Mouse (Mus musculus) layer of hippocampus, adult 9-11 months (tissue): ENCODE data around the gene Mcoln1.

Experiments used
- DNase-seq: peaks from one replicate; pipeline ENCODE4 v3.0.0; 2022

The Mcoln1 gene

DNA sequence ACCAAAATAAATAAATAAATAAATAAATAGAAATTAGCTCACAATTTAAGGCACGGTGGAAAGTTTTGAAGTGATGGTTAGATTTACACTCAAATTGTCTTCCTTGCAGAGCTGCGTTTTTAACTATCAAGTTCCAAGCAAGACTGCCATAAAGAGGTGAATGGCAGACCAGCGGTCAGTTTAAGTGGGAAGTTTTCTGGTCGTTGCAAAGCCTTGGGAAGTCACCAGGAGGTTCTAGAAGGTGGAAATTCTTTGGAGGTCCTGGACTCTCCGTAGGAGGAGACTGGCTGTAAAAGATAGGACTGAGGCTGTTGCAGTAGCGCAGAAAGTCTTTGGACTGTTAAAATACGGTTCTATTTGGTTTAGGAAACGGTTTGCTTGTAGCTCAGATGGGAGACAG is 506 bp upstream of the Mcoln1 start:
- DNase-seq, result no peak

DNA sequence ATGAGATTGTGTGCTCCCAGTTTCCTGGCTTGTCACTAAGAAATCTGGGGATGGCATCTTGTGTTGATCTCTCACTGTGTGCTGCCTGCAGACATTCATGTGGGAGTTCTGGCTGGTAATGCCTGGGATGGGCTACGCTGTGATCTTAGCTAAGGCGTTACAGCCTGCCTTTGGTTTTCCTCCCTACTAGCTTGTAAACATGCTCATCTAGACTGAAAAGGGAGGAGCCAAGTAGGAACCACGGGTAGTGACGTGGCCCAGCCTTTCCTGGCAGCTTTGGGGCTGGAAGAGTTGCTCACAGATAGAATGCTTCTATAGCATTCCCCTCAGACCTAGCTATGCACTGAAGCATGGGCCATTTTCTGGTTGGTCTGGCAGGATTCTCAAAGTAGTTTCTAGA is 2.0 kb downstream of the Mcoln1 start:
- DNase-seq, result peak; percentile 67

DNA sequence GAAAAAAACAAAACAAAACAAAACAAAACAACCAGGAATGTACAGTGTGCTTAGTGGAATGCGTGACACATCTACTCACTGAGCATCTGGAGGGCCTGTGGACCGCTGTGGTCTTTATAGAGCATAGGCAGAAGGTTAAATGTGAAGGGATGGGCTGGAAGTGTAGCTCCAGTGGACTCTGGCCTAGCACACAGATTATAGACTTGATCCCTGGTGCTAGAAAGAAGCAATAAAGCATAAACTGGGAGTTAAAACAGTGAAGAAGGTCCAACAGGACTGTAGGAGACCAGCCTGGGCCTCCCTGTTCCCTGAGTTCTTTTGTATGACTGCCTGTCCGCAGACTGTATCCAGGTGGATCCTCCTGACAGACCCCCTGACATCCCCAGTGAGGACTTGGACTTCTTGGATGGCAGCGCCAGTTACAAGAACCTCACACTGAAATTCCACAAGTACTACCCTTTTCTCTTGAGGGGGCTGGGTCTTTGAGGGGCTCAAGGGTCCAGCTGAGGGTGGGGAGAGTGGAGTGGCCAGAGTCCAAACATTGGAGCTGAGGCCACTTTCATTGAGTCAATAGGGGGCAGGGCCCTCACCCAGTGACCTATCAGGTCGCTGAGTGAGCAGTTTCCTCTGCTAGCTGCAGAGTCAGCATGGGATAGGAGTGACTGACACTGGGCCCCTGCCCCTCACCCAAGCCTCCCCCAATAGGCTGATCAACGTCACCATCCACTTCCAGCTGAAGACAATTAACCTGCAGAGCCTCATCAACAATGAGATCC is 7.9 kb downstream of the Mcoln1 start:
- no peak for DNase-seq

DNA sequence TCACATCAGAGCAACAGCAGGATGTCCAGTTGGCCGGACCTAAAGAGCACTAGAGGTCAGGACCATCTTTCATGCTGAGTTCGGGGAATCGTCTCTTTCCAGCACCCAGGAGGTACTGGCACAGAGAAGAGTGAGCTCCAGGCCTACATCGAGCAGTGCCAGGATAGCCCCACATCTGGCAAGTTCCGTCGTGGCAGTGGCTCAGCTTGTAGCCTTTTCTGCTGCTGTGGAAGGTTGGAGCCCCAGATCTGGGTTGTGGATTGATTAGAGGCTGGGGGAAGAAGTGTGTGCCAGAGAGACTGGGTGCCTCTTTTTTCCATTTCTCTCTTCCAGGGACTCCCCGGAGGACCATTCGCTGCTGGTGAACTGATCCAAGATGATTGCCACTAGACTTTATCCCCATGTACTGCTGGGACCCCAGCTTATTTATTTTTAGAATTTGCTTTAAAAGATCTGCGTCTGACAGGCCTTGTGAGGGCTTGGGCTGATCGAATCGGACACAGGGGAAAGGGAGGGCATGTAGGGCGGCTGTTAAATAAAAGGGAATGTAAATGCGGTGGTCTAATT is 14.5 kb downstream of the Mcoln1 start:
- no peak for DNase-seq

DNA sequence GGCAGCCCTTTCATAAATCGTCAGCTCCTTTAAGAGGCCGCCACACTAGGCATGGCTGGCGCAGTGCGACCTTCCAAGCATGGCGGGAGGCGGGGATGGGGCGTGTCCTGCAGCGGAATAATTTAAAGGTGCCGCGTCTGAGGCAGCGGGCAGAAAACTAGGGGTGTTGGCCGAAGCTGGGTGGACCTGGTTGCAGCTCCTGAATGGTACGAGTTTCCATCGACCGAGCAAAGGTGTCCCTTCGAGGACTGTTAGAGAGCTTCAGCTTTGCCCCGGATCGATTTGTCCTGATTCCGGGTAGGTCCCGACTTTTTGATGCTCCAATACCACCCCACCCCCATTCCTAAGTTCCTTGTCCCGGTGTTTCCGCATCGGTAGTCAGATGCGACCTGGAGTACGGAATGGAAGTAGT is 15.0 kb downstream of the Mcoln1 start, which contains the start of gene Pnpla6:
Pnpla6 (plus strand) TSS at position 125 of the 412 bp plus-strand sequence.
- peak; percentile 87 for DNase-seq

DNA sequence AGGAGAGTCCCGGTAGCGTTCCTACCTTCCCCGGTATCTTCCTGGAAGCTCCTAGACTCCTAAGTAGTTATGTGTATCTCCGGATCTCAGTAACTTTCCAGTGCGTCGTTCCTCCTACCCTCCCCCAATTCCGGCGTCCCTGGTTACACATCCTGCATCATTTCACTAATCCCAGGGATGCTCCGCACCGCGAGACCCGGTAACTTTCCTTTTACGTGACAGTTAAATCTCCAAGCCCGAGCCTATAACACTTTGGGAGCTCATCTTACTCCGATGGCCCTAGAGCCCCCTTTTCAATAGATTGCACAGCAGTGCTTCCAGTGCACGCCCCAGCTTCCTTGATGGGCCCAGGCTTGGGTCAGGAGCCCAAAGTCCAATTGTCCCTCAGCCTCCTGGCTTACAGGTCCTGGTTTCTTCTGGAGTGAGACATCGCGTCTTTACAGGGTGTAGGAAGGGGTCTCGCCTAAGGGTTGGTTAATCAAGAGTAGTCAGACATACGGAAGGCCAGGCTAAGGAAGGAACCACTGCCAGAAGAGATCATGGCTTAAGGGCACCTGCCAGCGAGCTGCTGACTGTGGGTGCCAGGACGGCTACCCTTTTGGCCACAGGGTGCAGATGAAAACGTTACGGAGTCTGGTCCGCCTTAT is 15.6 kb downstream of the Mcoln1 start:
- DNase-seq, result peak; percentile 59

DNA sequence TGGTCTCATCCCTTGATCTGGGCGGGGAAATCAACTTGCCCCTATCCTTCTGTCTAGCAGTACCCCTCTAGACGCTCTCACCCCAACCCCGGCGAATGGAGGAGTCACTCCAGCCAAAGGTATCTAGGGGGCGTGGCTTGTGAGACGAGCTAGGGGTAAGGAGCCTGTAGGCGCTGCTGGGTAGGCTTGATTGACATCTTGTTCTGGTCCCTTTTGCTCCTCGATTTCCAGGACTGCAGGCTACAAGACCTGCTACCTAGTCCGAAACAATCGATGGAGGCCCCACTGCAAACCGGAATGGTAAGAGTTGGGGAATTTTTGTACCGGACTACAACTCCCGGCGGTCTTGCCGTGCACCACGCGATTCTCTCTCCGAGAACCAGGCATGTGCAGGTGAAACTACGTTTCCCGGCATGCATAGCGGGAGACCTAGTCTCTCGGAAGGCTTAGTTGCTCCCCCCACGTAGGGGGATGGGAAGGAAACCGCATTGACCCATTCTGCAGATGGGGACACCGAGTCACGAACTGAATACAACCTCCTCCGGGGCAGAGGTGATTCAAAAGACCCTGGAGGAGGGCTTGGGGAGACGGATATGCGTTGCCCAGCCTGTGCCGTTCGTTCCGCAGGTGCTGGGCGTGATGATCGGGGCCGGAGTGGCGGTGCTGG is 16.3 kb downstream of the Mcoln1 start:
- peak; percentile 97 for DNase-seq

DNA sequence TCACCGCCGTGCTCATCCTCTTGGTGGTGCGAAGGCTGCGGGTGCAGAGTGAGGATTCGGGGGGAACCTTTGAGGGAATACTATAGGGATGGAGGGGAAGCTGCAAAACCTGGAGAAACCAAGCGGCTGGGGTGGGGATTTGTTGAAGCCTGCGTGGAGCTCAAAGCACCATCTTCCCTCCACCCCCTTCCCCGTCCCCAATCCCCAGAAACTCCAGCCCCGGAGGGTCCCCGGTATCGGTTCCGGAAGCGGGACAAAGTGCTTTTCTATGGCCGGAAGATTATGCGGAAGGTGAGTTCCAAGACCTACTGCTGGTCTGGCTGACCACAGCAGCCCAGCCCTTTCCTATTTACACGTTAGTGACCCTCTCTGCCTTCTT is 16.8 kb downstream of the Mcoln1 start:
- no peak for DNase-seq

DNA sequence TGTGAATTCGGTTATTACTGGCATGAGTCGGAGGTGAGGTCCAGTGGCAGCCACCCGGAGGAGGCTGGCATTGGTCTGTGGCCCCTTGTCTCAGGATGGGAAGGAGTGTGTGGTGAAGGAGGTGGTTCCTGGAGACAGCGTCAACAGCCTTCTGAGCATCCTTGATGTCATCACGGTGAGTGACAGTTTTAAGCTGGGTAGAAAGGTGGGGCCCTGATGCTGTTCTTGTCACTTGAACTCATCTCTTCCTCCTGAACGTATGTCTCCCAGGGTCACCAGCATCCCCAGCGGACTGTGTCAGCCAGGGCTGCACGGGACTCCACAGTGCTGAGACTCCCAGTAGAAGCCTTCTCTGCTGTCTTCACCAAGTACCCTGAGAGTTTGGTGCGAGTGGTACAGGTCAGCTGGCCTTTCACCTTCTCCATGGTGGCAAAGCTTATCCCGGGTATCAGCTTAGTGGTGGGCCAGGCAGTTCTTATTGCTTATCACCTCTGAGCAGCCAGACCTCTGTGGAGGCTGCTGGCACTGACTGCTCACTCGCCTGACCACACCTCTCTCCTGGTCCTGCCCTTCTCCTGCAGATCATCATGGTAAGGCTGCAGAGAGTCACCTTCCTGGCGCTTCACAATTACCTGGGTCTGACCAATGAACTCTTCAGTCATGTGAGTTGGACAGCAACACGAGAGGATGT is 21.9 kb downstream of the Mcoln1 start:
- DNase-seq, result no peak

DNA sequence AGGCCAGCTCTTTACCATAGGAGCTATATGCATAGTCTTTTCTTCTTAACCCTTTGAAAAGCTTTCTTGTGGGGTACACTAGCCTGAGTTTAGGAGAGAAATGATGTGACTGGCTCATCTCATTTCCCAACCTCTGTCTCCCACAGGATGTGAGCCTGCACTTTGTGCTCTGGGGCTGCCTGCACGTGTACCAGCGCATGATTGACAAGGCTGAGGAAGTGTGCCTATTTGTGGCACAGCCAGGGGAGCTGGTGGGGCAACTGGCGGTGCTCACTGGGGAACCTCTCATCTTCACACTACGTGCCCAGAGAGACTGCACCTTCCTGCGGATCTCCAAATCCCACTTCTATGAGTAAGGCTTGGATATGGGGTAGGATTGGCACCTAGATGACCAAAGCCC is 30.6 kb downstream of the Mcoln1 start:
- DNase-seq, result no peak

DNA sequence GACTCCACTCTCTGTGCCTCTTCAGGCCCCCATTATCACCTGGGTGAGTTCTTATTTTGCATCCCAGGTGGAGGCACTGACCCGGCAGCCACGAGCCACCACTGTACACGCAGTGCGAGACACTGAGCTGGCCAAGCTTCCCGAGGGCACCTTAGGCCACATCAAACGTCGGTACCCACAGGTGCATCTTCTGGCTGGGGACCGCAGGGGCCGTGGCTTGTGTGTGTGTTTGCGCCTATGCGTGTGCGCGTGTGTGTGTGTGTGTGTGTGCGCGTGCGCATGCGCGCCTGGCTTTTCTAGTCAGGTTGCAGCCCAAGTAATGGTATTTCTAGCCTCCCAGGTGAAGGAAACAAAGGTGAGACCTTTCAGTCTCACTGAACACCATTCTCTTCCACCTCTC is 31.7 kb downstream of the Mcoln1 start:
- DNase-seq, result no peak

DNA sequence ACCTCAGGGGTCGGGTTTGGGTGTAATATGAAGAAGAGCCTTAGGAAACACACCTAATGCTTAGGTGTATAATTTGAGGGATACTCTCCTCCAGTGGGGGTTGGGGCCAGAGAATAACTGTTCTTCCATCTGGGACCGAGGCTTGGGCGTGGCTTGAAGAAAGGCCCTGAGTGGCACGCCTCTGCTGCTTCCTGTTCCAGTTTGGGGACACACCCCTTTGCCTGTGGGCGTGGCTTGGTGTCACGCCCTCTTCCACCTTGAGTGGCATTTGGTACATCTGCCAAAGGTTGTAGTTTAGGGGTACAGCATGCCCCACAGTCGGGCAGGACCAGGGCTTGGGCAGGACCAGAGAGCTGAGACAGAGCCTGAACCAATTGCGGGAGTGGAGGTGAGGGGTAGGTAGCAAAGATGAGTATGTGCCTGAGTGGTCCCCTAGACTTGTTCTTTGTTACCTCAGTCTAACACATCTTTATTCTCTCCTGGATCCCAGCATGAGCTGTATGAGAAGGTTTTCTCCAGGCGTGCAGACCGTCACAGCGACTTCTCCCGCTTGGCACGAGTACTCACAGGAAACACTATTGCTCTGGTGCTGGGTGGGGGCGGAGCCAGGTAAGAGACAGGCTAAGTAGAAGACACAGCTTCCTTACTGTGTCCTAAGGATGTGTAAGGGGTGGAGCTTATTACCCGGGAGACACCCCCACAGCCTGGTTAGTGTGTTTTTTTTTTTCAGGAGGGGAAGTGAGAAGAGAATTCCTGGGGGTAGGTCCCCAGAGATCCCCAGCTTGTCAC is 36.0 kb downstream of the Mcoln1 start:
- no peak for DNase-seq

DNA sequence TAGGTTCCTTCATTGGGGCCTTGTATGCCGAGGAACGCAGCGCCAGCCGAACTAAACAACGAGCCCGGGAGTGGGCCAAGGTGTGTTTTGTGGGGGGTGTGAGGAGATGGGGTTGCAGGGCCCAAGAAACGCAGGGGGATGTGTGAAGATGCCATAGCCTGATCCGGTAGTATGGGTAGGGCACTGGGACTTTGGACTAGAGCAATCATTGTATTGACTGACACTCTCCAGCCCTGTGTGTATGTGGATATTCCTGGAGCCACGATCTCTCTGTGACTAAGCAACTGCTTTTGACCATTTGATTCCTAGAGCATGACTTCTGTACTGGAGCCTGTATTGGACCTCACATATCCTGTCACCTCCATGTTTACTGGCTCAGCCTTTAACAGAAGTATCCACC is 36.7 kb downstream of the Mcoln1 start:
- DNase-seq, result no peak

DNA sequence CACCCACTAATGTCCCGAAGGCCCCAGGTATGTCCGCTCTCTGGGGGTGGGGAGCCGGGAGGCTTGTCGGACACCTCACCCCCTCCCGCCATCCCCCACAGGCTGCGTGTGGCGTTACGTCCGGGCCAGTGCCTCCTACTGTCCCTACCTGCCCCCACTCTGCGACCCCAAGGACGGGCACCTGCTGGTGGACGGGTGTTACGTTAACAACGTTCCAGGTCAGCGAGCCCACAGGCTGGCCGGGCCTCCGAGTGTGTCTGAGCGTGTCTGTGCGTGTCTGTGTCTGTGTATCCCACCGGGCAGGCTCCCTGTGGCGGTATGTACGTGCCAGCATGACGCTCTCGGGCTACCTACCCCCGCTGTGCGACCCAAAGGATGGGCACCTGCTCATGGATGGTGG is 37.4 kb downstream of the Mcoln1 start:
- no peak for DNase-seq

DNA sequence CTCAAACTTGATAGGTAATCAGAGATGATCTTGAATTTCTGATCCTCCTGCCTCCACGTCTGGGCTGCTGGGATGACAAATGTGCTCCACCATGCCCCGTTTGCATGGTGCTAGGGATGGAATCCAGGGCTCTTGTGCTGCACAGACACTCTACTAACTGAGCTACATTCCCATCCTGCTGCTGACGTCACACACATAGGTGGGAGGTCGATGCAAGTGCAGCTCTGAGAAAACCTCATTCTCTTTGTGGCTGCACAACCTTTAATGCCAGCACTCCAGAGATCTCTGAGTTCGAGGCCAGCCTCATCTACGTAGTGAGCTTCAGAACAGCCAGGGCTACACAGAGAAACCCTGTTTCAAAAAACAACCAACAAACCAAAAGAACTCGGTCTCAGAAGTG is 38.9 kb downstream of the Mcoln1 start:
- no peak for DNase-seq

DNA sequence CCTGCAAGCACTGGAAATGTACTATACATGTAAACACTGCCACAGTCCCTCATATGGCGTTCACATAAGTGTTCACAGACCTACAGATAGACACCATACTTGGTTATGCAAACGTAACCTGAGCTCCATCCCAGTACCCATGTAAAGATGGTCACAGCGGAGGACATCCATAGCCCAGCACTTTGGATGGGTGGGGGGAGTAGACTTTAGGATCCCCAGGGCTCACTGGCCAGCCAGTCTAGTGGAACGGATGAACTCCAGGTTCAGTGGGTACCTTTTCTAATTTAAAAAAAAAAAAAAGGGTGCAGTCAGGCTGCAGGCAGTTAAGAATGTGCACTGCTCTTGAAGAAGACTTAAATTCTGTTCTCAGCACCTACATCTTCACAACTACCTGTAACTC is 39.8 kb downstream of the Mcoln1 start:
- no peak for DNase-seq

DNA sequence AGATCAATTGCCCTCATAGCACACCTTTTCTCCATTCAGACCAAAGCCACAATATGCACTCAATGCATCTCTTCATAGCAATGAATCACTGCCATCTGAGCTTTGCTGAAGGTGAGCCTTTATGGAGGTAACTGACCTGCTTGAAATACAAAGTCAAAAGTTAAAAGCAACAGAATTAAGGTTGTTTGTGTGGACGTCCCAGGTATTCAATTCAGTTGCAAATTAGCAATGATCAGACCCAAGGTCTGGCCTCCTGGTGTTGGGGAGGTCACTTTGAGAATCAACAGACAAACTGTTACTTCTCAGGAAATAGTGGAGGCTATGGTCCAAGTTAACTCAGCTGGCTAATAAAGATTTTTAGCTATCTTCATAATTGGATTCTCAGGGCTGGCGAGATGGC is 46.3 kb downstream of the Mcoln1 start:
- DNase-seq, result no peak

DNA sequence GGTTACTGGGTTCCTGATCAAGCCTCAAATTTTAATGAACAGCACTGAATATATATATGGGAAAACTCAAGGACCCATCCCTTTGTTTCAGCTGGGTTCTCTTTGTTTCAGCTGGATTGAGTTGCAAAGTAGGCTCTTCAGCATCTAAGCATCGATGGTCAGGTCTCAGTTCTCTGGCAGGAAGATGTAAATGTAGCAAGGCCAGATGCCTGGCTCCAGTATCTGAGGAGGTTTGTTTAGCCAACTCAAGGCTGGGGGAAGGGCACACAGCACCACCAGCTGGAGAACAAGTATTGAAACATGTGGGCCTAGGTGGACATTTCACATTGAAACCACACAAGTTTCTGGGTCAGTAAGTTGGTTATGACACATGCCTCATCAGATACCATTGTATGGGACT is 52.0 kb downstream of the Mcoln1 start:
- no peak for DNase-seq

DNA sequence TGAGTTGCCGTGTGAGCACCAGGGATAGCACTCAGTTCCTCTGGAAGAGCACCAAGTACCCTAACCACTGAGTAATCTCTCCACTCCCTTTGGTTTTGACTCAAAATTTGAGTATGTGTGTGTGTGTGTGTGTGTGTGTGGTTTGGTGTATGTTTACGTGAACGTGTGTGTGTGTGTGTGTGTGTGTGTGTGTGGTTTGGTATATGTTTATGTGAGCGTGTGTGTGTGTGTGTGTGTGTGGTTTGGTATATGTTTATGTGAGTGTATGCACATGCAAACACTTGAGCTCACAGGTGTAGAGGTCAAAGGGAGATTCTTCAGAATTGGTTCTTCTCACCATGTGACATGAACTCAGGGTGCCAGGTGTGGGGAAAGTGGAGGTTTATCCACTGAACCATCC is 55.9 kb downstream of the Mcoln1 start:
- no peak for DNase-seq
